Mouse (Mus musculus) thymus, adult 2 months (tissue): ENCODE measurements at regions not wholly inside any gene's neighbourhood (a gene's known extent, or its start where the extent isn't known, plus 50 kb on each side); places are given as distances from the start of the nearest gene placed in this dataset.

ENCODE experiments used
- CTCF ChIP-seq: fragments of 200-500 bp; IDR thresholded peaks from 2 replicates; pipeline ENCODE4 v1.5.1; 2012; ENCODE audit warnings: mild to moderate bottlenecking, control low read depth, low read length, moderate library complexity, borderline replicate concordance; ENCODE audit not compliant: control insufficient read depth, poor library complexity, insufficient read depth; ENCODE audit errors: extremely low read depth
- POLR2A ChIP-seq: fragments of 200-500 bp; IDR thresholded peaks from 2 replicates; pipeline ENCODE4 v1.6.1; 2012; ENCODE audit warnings: mild to moderate bottlenecking, low read length, control low read depth, moderate library complexity; ENCODE audit not compliant: control insufficient read depth, poor library complexity, insufficient read depth; ENCODE audit errors: extremely low read depth

- no peak for TF ChIP-seq CTCF
- TF ChIP-seq POLR2A, result no peak
Observed at GRCm38 (mm10) chr8:109363185-109363845, 130.5 kb upstream of the Pmfbp1 start.
